Mouse (Mus musculus) heart, postnatal 10 days (tissue): ENCODE measurements around the gene Plcxd1. TPM values are rescaled to one million over a fixed set of nuclear protein-coding genes. Genes with fewer than 3 reads are reported as not detected.
"Not testable (repeated sequence)": the region's sequence is repeated elsewhere in the genome, so short reads cannot be mapped to it uniquely, and the experiment has no call there.

Experiments used
- DNase-seq, 2 experiments: peaks; one replicate each; pipeline ENCODE4 v3.0.0; 2021
- intact Hi-C: fragments of 180-260 bp; cut with DNase I; formaldehyde crosslinking; loops from one replicate; pipeline ENCODE4 v1.15.1; 2025
- total RNA-seq, 2 experiments: library from RNA; stranded (reverse); gene quantifications; 2 replicates each; pipeline ENCODE4 v1.2.3; 2021

The Plcxd1 gene
- total RNA-seq, 2 experiments from 2014 or later, result not detected

DNA sequence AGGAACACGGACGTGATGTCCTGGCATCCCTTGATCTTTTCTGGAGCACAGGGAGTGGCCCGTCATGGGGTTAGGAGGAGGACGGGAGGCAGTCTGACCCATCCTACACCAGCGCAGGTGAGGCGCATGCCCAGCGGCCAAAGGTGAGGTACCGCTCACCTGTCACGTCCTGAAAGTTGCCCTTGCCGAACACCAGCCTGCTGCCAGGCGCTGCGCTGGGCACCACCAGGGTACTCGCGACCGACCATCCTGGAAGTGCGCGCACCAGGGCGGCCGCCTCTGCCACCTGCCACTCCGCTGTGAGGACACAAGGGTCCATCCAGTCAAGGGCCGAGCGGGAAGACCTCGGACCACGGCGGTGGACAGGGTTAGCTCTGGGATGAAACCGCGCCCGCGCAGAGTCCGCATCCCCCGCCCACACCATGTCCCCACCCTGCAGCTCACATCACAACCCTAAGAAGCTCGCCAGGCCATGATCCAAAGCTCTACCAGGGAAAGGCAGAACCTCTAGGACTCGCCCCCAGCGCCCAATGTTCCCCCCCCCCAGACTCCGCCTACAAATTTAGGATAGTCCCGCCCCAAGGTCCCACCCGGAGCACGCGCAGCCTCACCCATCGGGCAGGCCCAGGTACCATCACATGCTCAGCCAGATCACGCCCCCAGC, 7.3 kb downstream of the Plcxd1 start:
- intact Hi-C loops, result loop anchor here (5.0 kb wide), 1 partner anchor 50 kb away; no protein-coding TSS in a partner anchor

DNA sequence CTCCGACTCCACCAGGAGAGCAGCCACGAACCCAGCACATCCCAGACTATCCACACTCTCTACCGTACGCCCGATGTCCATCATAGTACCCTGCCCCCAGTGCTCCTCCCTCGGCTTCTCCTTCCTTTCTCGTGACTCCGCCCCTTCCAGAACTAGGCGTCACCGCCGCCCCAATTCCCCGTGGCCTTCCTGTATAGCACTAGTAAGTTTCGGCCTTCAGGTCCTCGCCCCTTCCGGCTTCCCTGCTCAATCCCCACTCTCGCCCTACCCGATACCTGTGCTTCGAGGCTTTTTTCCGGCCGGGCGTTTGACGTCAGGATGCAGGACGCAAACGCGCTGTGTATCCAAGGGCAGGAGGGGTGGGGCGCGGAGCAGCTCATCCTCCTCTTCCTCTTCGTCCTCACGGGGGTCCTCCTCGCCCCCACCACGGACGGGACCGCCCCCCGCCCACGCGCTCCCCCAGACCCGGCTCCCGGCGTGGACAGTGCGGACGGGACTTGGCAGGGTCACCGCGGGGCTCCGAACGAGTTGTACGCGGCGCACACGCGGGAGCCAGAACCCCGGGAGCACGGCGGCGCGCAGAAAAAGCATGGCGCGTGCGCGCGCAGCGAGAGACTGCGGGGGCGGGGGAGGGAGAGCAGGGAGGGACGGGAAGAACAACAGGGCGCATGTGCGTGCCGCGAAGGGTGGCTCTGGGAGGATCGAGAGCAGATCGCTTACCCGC, 8.0 kb downstream of the Plcxd1 start, which contains the start of gene Gtpbp6:
TSS of gene Gtpbp6 (minus strand) at position 617 of the 724 bp plus-strand sequence.
- peak; percentile 96 to 98 for DNase-seq
- intact Hi-C loops, result loop anchor here (5.0 kb wide), 1 partner anchor 50 kb away; no protein-coding TSS in a partner anchor

More for the DNA sequence above, 7.3 kb downstream of the Plcxd1 start:
- DNase-seq, result no peak

DNA sequence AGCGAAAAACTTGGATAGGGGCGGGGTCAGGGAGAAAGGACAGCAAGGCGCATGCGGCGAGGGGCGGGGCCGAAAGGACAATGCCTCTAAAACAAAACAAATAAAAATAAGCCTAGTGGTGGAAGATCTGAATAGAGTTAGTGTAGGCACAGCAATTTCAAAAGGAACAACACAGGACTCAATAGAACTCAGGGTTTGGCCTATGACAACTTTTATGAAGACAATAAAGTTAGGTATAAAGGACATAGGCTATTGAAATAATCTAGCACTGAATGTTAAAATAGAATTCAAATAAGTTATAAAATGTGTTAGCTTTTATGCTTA, 8.5 kb downstream of the Plcxd1 start:
- intact Hi-C loops, result loop anchor here (5.0 kb wide), 1 partner anchor 51 kb away; no protein-coding TSS in a partner anchor
- DNase-seq, result no peak

DNA sequence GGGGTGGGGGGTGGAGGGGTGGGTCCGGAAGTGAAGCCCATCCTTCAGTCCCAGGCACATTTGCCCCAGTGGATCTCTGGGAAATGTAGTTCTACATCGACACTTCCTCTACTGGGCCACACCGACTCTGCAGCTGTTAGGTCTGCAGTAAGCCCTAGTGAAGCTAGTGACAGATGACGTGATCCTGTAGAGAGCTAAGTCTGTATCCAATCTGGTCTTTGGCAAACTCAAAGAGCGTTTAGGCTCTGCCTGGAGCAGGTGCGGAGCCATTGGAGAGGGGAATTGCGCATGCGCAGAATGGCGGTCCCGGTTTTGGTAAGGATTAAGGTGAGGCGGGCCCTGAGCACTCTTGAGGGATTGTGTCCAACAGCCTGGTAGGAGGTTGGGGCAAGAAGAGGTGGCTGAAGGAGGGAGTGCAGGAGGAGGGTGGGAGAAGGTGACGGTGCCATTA, 10.2 kb downstream of the Plcxd1 start, which contains the start of gene Zfp605:
TSS of gene Zfp605 (plus strand) at position 102 of the 451 bp plus-strand sequence.
- peak; percentile 91 to 92 for DNase-seq
- intact Hi-C loops, result loop anchor here (5.0 kb wide), 1 partner anchor 53 kb away; no protein-coding TSS in a partner anchor

DNA sequence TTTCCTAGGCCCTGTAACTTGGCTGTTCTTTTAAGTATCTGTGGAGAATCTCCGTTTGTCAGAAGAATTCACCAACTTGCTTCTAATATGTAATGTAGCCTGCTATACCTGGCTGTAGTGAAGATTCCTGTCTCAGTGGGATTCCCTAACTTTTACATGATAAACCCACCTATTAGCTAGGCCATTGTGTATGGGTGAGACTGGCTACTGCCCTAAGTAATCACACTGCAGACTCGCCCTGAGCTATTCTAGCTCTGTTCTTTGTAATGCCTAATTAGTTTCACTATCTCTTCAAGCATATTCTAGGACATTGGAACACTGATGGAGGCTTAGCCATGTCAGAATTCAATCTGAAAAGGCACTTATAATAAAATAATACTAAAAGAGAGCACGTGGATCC, 22.6 kb downstream of the Plcxd1 start:
- intact Hi-C loops, DNase-seq: not testable (repeated sequence)

DNA sequence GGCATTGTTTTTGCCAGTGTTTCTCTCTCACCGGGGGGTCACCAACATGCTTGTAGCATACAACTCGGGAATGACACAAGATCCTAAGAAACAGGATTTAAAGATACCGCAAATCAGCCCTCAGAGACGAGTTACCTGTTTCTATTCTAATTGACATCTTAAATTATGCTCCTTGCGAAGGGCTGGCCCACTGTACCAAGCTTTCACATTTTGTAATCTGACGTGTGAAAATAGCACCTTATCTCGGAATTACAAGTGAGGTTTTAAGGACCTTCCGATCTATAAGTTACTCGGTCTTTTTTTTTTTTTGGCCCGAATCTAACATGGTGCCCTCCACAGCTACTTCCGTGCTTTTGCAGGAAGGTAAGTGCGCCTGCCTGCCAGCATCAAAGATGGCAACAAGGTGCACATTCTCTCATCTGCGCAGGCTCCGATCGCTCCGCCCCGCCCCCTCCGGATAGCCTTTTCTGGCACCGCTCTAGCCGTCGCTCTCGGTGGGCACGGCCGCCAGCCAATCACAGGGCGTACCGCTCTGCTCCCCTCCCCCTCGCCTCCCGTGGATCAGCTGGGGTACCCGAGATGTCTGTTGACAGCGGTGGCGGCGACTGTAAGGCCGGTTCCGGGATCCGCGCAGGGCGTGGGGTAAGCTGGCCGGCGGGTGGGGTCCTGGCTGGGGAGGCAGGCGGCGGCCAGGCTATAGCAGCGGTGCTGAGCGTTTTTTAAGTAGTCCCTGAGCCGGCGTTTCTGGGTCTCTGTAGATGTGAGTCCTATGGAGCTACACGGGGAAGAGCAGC, 35.7 kb downstream of the Plcxd1 start, which contains the start of gene Chfr:
TSS of gene Chfr (plus strand) at position 550 of the 794 bp plus-strand sequence.
- DNase-seq, result peak; percentile 99
- intact Hi-C loops, result loop anchor here (5.0 kb wide), 1 partner anchor 78 kb away; no protein-coding TSS in a partner anchor

DNA sequence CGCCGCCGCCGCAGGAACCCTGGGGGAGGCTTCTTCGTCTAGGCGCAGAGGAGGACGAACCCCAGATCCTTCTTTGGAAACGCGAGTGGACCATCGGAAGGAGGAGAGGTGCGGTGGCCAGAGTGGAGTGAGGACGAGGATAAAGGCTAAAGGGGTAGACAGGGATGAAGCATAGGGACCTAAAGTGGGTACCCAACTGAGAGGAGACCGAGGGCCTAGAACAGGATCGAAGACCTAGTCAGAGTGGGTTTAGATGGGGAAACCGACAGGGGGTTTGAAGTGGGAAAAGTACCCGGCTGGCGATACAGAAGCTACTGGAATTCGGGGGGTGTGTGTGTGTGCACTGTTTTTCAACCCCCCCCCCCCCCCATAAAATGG, 36.3 kb downstream of the Plcxd1 start:
- intact Hi-C loops, result loop anchor here (5.0 kb wide), 1 partner anchor 79 kb away; no protein-coding TSS in a partner anchor

DNA sequence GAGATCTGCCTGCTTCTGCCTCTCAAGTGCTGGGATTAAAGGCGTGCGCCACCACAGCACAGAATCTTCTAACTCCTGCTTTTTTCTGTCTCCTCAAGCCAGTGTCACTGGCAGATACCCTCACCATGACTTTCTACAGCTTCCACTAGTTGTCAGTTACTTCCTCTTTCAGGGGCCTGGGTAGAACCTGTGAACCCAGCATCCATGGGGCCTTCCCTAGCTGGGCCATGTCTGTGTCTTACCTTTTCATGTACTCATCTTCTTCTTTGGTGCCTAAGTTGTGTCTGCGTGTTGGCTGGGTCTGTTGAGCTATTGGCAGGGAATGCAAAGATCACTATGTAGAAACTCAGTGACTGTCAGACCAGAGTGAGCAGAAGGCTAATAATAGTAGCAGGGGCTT, 38.0 kb downstream of the Plcxd1 start:
- DNase-seq, result no peak
- intact Hi-C loops, result loop anchor here (1.0 to 5.0 kb wide), 2 partner anchors 39 to 81 kb away; no protein-coding TSS in a partner anchor

More for the DNA sequence above, 36.3 kb downstream of the Plcxd1 start:
- no peak for DNase-seq

DNA sequence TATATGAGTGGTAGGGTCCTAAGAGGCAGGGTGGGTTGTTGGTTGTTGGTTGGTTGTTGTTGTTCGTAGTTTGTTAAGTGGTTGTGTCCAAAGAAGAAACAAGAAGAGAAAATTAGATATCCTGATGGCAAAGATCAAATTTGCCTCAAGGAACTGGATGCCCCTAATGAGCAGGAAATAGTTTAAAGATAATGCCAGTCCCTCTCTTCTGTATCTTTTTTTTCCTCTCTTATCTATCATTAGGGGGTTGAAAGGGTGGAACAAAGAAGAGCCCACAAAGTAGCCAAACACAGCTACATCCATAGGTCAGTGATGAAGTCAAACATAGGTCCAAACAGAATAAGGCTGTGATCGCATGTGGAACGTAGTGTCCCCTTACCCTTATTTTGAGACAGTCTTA, 39.6 kb downstream of the Plcxd1 start:
- intact Hi-C loops, result loop anchor here (5.0 kb wide), 1 partner anchor 82 kb away; no protein-coding TSS in a partner anchor
- DNase-seq, result no peak

DNA sequence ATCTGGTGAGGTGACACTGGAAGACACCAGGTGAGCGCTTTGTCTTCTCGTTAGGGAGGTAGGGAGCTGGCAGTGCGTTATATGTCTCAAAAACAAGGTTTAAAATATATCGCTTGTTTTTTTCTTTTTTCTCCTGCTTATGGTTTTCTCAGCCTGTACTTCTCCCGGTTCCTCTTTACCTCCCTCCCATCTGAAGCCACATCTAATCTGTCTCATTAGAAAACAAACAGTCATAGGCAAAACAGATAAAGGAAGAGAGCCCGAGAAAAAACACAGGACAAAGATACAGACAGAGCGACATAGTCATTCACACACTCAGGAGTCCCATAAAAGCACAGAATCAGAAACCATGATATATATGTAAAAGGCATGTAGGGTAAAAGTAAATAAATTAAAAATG, 40.7 kb downstream of the Plcxd1 start:
- no peak for DNase-seq
- intact Hi-C loops, result no loop called here

DNA sequence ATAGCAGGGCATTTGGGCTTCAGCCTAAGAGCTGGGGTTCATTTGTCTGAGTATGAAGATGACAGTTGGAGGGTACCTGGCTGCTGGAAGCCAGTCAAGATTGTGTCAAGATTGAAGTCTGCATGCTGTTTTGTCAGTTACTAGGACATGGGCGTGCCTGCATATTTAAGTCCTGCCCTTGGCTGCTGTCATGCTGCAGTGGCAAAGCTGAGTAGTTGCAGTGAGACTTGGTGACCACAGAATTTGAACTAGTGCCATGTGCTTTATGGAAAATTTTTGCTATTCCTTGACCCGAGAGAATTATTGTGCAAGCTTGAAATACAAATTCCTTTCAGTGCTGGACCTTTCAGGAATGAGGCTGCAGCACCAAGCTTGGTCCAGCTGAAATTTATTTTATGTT, 42.5 kb downstream of the Plcxd1 start:
- peak; percentile 27 to 30 for DNase-seq
- intact Hi-C loops, result no loop called here

DNA sequence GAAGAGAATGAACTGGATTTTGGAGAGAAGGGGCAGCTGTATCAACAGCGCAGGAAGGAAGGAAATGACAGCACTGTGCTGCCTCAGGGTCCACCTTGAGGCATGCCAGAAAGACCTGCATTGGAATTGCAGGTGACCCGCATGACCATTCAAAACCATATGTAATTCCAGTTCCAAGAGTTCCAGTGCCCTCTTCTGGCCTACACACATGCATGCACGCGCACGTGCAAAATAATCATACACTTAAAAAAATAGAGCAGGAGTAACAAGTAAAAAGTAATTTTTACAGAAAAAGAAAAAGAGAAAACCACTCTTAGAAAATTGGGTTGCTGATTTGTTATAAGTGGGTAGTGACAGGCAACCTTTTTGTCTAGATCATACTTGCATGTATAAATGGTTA, 43.2 kb downstream of the Plcxd1 start:
- intact Hi-C loops, result no loop called here
- peak; percentile 10 to 14 for DNase-seq

Other genes starting within 250 kb of the Plcxd1 start
- gene Gm15446, start 176.6 kb upstream of the Plcxd1 start, total RNA-seq, result 1 to 10 TPM; 3.4 to 4.9 TPM
- 10 to 100 TPM in 1 of 2 experiments, 1 to 10 TPM in 1; 7.9 to 10.0 TPM for gene Zfp932, start 103.4 kb upstream of the Plcxd1 start, total RNA-seq
- gene Gm17655, start 27.5 kb upstream of the Plcxd1 start, total RNA-seq, result 1 to 10 TPM; 1.2 to 5.3 TPM
- gene Gm35315, start 5.5 kb upstream of the Plcxd1 start, total RNA-seq, result under 1 TPM in 1 of 2 experiments, not detected in 1; 0.07 TPM
- gene Gtpbp6, start 8.2 kb downstream of the Plcxd1 start, total RNA-seq, result 10 to 100 TPM; 29.8 to 30.1 TPM
- gene Zfp605, start 10.1 kb downstream of the Plcxd1 start, total RNA-seq, result 1 to 10 TPM; 3.4 to 3.7 TPM
- 10 to 100 TPM; 21.6 to 22.1 TPM for gene Chfr, start 35.9 kb downstream of the Plcxd1 start, total RNA-seq
- gene Golga3, start 76.7 kb downstream of the Plcxd1 start, total RNA-seq, result 10 to 100 TPM; 35.3 to 39.5 TPM
- gene Ankle2, start 131.0 kb downstream of the Plcxd1 start, total RNA-seq, result 10 to 100 TPM; 28.6 to 34.9 TPM
- gene Pgam5, start 169.9 kb downstream of the Plcxd1 start, total RNA-seq, result 10 to 100 TPM; 35.5 to 39.0 TPM
- gene Pxmp2, start 186.2 kb downstream of the Plcxd1 start, total RNA-seq, result 10 to 100 TPM; 25.6 to 28.5 TPM
- gene Pole, start 186.3 kb downstream of the Plcxd1 start, total RNA-seq, result 1 to 10 TPM; 7.4 to 9.1 TPM
- gene P2rx2, start 243.2 kb downstream of the Plcxd1 start, total RNA-seq, result not detected
- not detected for gene Lrcol1, start 244.8 kb downstream of the Plcxd1 start, total RNA-seq